Mouse (Mus musculus) thymus, postnatal 25 days (tissue): Measurements from ENCODE around the gene Tmem232.
"Not testable (repeated sequence)": the region's sequence is repeated elsewhere in the genome, so short reads cannot be mapped to it uniquely, and the experiment has no call there.

Experiments
- DNase-seq: peaks from one replicate; pipeline ENCODE4 v3.0.0; 2022

The Tmem232 gene

DNA sequence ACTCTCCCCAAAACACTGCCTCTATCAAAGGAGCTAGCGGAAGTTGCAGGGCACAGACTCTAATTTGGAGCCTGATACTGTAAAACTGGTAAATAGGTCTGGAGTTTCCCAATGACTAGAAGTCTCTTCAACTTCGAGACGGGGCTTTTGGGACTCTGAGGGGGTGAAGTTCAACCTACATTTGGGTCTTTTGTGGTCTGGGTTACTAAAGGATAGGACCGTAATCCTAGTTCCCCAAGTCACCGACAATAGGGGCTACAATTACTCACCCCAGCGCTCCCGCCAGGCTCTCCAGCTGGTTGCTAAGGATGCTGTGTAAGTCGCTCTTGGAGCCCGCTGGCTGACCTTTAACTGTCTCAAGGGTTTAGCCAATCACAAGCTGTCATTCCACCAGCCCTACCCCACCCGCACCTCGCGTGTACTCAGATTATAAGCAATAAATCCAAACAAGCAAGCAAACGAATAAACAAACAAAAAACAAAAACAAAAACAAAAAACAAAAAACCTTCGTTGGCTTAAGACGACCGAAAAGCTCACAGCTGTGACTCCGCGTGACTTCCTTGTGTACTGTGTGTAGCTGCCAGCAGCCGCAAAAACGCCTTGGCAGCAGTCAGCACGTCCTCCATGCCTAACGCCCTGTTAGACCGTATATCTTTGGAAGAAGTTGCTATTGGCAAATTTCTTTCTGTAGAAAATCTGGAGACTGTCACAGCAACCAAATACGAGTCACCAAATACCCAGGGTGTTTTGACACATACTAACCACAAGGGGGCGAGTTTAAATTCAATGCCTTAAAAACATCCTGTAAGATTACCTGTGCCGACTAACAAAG, at the start of gene Tmem232:
Tmem232 (minus strand) TSS at position 342 of the 832 bp plus-strand sequence.
- no peak for DNase-seq

DNA sequence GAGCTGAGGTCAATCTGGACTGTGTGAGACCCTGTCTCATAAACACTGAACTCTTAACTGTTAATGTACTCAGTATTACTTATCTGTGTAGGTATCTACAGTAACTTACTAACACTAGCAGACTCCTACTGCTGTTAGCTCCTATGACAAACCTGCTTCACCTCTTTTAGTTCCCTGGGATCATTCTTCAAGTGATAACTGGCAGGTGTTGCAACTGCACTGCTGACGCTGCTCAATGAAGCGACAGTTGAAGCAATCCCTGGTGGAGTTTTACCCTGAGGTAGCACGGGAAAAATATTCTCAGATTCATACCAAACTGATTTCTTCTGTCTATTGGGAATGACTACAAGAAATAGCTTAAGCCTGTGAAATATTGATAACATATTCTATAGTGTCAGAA, 46.3 kb upstream of the Tmem232 start:
- no peak for DNase-seq

DNA sequence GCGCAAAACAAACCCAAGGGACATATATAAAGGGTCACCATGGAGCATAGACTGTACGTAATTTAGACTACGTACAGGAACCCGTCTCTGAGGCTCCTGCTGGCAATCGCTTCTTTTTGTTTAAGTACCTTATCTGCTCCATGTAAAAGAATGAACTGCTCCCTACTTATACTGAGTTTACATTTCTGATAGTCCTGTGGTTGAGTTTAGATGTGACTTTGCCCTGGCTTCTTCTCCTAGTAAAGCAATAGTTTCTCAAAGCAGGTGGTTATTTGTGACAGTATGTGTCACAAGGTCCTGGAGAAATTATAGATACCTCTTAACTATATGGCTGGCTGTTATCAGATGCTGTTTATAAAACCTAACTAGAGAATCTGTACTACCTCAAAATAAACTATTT, 40.9 kb upstream of the Tmem232 start:
- no peak for DNase-seq

DNA sequence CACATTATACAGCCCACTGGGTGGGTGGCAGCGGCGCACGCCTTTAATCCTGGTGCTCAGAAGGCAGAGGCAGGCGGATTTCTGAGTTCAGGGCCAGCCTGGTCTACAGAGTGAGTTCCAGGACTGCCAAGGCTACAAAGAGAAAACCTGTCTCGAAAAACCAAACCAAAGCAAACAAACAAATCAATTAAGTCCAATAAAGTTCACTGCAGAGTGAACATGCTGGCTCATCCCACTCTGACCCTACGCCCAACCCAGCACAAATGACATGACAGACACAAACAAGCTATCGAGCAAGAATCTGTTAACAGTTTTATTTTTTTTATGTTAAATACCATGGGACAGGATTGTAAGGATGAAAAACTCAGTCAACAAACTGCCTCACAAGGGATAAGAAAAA, 39.2 kb upstream of the Tmem232 start:
- DNase-seq = no peak

- DNase-seq = no peak
These were observed 34.8 kb upstream of the Tmem232 start for GRCm38 (mm10) chr17:65575339-65575738.

DNA sequence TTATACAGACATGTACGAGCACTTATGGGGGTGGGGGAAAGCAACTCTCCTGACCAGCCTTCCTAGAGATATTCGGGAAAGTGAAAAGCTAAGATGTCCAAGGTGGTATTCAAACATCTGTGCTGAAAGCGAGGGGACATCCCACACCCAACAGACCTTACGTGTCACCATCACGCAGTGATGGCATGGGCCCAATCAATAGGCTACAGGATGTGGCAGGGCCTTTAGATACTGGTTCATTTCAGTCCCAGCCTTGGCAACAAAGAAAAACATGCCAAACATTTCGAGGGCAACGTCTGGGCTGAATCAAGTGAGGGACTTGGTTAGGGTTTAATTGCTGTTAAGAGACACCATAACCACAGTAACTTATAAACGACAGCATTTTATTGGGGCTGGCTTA, 34.3 kb upstream of the Tmem232 start:
- DNase-seq = no peak

GRCm38 (mm10) chr17:65571866-65572265, 31.3 kb upstream of the Tmem232 start:
- DNase-seq = no peak

DNA sequence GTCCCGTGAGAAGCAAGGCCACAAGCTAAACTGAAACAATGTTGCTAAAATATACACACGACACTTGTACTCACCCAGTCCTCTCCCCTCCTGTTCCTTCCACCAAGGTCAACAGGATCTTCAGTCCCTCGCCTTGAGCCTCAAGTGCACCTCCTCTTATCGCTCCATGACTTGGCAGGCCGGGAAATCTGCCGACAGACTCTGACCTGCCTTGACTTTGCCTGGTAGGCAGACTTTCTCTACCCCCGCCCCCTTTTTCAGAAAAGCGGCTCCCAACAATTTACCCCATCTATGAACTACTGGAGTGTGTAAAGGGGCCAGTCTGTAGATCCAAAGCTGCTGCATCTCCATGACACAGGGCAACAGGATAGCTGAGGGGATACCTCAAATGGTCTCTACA, 30.9 kb upstream of the Tmem232 start:
- DNase-seq = no peak

- no peak for DNase-seq
These were observed 23.6 kb upstream of the Tmem232 start for GRCm38 (mm10) chr17:65564189-65564588.

DNA sequence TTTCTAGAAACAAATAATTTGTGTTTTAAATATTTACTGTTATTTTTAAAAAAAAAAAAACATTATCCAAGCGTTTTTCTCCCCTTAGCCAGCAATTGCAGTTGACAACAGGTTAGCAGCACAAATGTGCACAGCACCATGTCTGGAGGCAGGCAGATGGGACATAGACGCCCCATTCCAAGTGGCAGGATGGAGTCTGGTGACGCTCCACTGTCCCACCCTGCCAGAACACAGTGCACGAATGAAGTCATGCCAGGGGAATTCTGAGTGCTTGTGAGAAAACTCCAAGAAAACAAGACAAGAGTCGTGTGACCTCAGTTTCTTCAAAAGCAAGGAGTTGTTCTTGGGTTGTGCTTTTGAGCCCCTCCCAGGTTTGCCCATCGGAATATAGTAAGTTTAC, 22.8 kb upstream of the Tmem232 start:
- DNase-seq = no peak

GRCm38 (mm10) chr17:65562761-65563160, 22.2 kb upstream of the Tmem232 start:
- DNase-seq = peak; percentile 38

DNA sequence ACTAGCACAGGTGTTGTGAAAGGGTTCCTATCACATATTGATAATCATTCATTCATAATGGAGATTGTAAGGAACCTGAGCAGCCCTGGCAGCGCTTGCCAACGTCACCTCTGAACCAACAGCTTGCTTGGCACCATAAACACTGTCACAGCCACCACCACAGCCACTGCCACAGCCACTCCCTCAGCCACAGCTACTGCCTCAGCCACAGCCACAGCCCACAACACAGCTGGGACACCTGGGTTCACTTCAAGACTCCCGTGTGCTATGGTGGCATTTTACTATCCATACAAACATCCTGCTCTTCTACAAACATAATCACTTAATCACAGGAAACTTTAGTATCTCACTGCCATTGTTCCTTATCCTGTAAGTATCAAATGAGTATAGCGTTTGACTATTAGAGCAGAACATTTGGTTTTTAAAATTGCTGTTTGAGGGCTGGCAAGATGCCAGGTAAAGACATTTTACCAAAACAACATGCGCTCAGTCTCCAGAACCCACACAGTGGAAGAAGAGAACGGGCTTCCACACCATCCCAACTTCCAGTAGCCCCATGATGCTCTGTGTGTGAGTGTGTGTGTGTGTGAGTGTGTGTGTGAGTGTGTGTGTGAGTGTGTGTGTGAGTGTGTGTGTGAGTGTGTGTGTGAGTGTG, 20.9 kb upstream of the Tmem232 start:
- DNase-seq = no peak

DNA sequence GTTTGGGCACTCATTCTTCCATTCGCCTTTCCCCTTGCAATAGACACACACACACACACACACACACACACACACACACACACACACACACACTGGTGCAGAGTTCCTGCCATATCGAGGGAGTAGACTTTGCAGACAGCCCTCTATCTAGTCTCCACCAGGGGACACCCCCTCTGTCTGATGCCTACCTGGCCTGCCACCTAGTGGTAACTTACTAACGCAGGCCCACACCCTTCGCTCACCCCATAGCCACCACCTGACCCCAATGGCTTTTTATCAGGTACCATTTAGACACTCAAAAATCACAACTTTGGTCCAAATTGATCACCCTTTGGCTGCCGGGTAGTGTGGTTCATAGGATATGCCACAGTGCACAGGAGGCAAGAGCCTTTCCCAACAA, 18.7 kb upstream of the Tmem232 start:
- DNase-seq = peak; percentile 41

- no peak for DNase-seq
These were observed 18.2 kb upstream of the Tmem232 start for GRCm38 (mm10) chr17:65558788-65559187.

DNA sequence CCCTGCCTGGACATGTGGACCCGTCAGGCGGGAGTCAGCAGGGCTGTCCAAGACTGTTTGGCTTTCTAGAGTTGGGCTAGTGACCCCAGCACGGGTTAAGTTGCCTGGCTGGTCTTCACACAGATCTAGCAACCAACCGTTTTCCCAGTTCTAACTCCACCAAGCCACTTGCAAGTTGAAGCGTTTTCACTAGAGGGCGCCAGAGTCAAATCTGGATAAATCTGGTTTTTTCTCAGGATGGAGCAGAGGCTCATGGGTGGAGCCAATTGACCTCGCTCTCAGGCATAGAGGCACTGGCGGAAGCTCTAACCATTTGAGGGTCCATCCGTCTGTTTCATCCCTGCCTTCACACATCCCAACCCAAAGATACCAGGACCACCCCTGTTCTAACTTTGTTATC, 17.6 kb upstream of the Tmem232 start:
- peak; percentile 45 for DNase-seq

GRCm38 (mm10) chr17:65557212-65557611, 16.6 kb upstream of the Tmem232 start:
- DNase-seq = no peak

DNA sequence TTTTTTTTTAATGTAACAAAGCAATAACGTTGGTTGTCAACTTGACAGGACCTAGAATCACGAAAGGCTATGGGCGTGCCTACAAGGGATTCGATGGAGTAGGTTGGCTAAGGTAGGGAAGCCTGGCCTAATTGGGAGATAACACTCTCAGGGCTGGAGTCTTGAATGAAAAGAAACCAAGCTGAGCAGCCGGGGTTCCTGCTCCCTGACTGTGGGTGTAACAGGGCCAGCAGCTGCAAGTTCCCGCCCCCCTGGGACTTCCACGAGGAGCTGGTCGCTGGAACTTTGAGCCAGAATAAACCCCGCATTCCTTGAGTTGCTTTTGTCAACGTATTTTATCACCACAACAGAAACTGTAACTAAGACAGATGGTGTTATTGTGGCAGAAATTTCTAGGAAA, 16.2 kb upstream of the Tmem232 start:
- DNase-seq = no peak

DNA sequence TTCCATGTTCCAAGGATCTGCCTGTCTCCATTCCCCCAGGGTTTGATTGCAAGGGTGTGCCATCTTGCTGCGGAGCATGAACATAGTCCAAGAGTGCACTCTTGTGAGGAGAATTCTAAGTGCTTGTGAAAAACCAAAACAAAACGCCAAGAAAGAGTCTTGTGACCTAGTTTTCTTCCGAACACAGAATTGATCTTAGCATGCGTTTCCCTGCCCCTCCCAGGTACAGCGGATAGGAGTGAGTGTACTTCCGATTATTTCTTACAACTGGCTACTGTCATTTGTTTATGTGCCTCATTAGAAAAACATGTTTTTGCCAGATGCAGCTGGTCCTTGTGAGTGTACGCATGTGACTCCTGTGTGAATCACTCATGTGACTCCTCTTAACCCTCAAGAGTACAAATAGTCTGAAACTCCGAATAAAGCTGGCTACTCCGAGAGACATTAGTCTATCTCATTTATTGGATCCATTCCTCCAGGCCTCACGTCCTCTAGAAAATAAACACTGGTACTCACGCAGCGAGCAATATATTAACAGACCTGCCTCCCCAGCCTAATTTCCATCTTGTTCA, 11.9 kb upstream of the Tmem232 start:
- no peak for DNase-seq

DNA sequence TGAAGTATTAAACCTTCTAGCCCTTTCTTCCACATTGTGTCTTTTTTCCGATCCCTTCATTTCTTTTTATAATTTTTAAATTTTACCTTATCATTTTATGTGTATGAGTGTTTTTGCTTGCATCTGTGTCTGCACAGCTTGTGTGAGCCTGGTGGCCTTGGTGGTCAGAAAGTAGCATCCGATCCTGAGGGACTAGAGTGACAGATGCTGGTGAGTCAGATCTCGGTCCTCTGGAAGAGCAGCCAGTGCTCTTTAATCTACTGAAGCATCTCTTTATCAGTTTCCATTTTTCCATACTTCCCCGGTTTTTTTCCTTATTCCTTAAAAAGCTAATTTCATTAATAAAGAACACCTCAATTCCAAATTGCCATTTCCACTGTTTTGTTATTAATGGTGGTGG, 9.8 kb upstream of the Tmem232 start:
- no peak for DNase-seq

GRCm38 (mm10) chr17:65548698-65549365, 8.2 kb upstream of the Tmem232 start:
- DNase-seq = no peak

- DNase-seq = not testable (repeated sequence)
These were observed 5.6 kb upstream of the Tmem232 start for GRCm38 (mm10) chr17:65546221-65546620.

DNA sequence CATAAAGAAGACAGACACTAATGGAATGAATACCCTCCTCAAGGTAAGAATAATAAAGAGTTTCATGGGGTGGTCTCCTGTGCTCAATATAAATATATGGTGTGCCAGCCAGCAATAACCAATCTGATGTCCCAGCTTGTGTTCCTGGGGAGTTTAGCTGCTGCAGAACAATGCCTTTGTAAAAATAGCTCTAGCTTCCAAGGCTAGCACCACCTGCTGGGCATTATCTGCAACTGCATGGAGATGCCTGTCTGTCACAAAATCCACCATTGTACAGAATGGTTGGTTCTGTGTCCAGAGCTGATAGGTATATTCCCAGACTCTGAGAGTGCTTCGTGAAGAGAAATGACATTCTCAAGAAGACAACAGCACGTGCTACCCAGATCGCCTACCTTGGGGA, 4.4 kb downstream of the Tmem232 start:
- DNase-seq = peak; percentile 38

- DNase-seq = not testable (repeated sequence)
These were observed 8.2 kb downstream of the Tmem232 start for GRCm38 (mm10) chr17:65532381-65532780.

DNA sequence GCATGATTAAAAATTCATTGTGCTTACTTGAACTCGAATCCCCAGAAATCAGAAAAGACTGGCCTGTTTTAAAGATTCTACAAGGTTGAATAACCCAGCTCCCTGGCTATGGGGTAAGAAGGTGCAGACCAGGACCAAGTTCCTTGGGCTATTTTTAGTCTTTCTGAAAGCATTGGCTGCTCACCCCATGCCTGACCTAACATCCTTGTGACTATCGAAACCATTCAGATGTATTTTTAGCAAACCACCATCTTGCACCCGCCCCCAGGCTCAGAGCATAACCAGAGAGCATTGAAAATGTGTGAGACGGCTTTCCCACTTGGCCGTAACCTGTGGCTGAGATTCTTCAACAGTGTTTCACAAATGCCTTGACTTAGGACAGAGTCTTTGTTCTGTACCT, 13.1 kb downstream of the Tmem232 start:
- DNase-seq = no peak
